Mouse (Mus musculus): ENCODE measurements around the gene Rac3. TPM values are rescaled to one million over a fixed set of nuclear protein-coding genes. Genes with fewer than 3 reads are reported as not detected.

The Rac3 gene
- polyA plus RNA-seq, 1 experiment from 2014 or later = 12.1 TPM

DNA sequence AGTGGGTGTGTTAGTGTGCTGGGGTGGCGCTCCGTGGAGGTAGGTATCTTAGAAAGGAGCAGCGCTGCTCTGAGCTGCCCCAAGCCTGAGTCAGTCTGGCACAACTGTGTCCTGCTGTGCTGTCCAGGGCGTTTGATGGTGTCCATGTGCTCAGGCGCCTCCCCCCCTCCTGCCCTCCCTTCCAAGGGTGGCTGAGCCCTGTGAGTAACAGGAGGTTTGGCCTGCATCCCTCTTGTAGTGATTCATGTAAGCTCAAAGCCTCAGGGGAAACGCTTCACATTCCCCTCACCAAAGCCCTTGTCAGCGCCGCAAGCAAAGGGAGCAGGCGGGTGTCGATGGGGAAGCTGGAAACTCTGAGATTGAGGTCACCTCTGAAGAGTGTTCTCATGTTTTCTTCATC is 23.5 kb upstream of the Rac3 start:
- no peak overlapping the region for H3K27ac ChIP-seq (ENCODE audit: low read depth, low read length)
- no peak overlapping the region for H3K4me3 ChIP-seq (ENCODE audit: low read depth, low read length)
- peaks cover 10% of the 10 kb centered on the region for H3K36me3 ChIP-seq (ENCODE audit: control insufficient read depth, insufficient read depth, low read length)
- H3K4me1 ChIP-seq (ENCODE audit: control insufficient read depth, insufficient read depth, low read length) = peaks cover 17% of the 10 kb centered on the region
- ATAC-seq (ENCODE audit: insufficient read depth, low FRiP score, low TSS enrichment) = no peak
- DNase-seq (ENCODE audit: low spot score) = no peak
- 64% methylated on average over 10 of the region's 10 CpGs for WGBS
- no peak overlapping the region for H3K4me2 ChIP-seq (ENCODE audit: low read depth)
- no peaks in the 10 kb centered on the region for H3K9me3 ChIP-seq (ENCODE audit: control insufficient read depth, low read length)
- H3K9ac ChIP-seq (ENCODE audit: low read length) = no peak overlapping the region
- H3K27me3 ChIP-seq (ENCODE audit: control insufficient read depth, insufficient read depth, low read length) = no peaks in the 10 kb centered on the region

GRCm38 (mm10) chr11:120703696-120704454 is 17.4 kb upstream of the Rac3 start:
- H3K4me1 ChIP-seq (ENCODE audit: control insufficient read depth, insufficient read depth, low read length) = peaks cover 32% of the 10 kb centered on the region
- no peak for DNase-seq (ENCODE audit: low spot score)
- H3K27me3 ChIP-seq (ENCODE audit: control insufficient read depth, insufficient read depth, low read length) = no peaks in the 10 kb centered on the region
- H3K4me3 ChIP-seq (ENCODE audit: low read depth, low read length) = no peak overlapping the region
- H3K9me3 ChIP-seq (ENCODE audit: control insufficient read depth, low read length) = no peaks in the 10 kb centered on the region
- WGBS = 27% methylated on average over 15 of the region's 15 CpGs
- no peak overlapping the region for H3K4me2 ChIP-seq (ENCODE audit: low read depth)
- peak overlapping the region; percentile 48; the same call in 1 of the 2 replicates for H3K9ac ChIP-seq (ENCODE audit: low read length)
- peak overlapping the region; percentile 34; the same call in 1 of the 2 replicates for H3K27ac ChIP-seq (ENCODE audit: low read depth, low read length)
- ATAC-seq (ENCODE audit: insufficient read depth, low FRiP score, low TSS enrichment) = no peak
- H3K36me3 ChIP-seq (ENCODE audit: control insufficient read depth, insufficient read depth, low read length) = peaks cover 6% of the 10 kb centered on the region

DNA sequence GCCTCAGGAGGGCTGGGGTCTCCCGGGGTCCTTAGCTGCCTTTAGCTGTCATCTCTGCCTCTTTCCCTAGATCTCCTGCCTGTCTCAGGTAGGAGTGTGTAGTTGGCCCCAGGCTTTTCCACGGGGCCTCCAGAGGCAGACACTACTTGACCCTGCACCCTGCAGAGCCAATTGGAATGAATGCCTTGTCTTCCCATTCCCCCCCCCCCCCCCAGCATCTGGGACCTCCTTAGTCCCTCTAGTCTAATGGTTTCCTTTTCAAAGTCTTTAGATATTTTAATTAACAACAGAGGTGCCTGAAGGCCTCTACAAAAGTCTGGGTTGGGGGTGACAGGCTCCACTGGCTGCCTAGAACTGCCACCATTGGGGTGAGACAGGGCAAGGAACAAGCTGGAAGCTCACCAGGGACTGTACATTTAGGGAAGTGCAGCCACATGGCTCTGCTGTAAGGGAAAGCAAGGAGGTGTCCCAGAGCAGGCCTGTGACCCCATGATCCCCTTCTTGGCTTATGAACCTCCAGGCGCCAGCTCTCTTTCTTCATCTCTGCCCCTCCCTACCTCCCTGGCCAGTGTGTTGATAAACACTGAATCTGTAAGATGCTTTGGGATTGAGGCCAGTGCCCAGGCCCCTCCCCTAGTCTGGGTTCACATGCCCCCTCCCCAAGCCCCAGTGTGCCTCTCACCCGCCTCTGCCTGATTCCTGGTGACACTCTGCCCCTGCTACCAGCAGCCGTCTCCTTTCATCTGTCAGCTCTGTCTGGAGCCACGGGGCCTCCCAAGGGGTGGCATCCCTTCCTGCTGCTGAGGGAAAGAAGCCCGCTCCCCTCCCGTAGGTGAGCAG is 16.6 kb upstream of the Rac3 start:
- H3K27ac ChIP-seq (ENCODE audit: low read depth, low read length) = peak overlapping the region; percentile 34; the same call in 1 of the 2 replicates
- no peak overlapping the region for H3K4me2 ChIP-seq (ENCODE audit: low read depth)
- no peaks in the 10 kb centered on the region for H3K27me3 ChIP-seq (ENCODE audit: control insufficient read depth, insufficient read depth, low read length)
- H3K9ac ChIP-seq (ENCODE audit: low read length) = peak overlapping the region; percentile 48; the same call in 1 of the 2 replicates
- ATAC-seq (ENCODE audit: insufficient read depth, low FRiP score, low TSS enrichment) (no peak), DNase-seq (ENCODE audit: low spot score) (no peak)
- WGBS = 16% methylated on average over 8 of the region's 8 CpGs
- no peak overlapping the region for H3K4me3 ChIP-seq (ENCODE audit: low read depth, low read length)
- H3K36me3 ChIP-seq (ENCODE audit: control insufficient read depth, insufficient read depth, low read length) = peaks cover 6% of the 10 kb centered on the region
- H3K4me1 ChIP-seq (ENCODE audit: control insufficient read depth, insufficient read depth, low read length) = peaks cover 32% of the 10 kb centered on the region
- no peaks in the 10 kb centered on the region for H3K9me3 ChIP-seq (ENCODE audit: control insufficient read depth, low read length)

- H3K4me1 ChIP-seq (ENCODE audit: control insufficient read depth, insufficient read depth, low read length) = peaks cover 34% of the 10 kb centered on the region
Observed at GRCm38 (mm10) chr11:120706120-120706519, 15.2 kb upstream of the Rac3 start.

GRCm38 (mm10) chr11:120707225-120707624 is 14.0 kb upstream of the Rac3 start:
- Histone ChIP-seq H3K4me1 (ENCODE audit: control insufficient read depth, insufficient read depth, low read length) (peaks cover 34% of the 10 kb centered on the region), H3K9ac (ENCODE audit: low read length) (peak overlapping the region; percentile 10; the same call in 1 of the 2 replicates)
- no peak for ATAC-seq (ENCODE audit: insufficient read depth, low FRiP score, low TSS enrichment)

More at GRCm38 (mm10) chr11:120706120-120706519, 15.2 kb upstream of the Rac3 start:
- ATAC-seq (ENCODE audit: insufficient read depth, low FRiP score, low TSS enrichment) (no peak), DNase-seq (ENCODE audit: low spot score) (no peak)
- no peak overlapping the region for H3K9ac ChIP-seq (ENCODE audit: low read length)
- H3K27ac ChIP-seq (ENCODE audit: low read depth, low read length) = no peak overlapping the region
- no peaks in the 10 kb centered on the region for H3K9me3 ChIP-seq (ENCODE audit: control insufficient read depth, low read length)
- H3K4me2 ChIP-seq (ENCODE audit: low read depth) = no peak overlapping the region
- H3K4me3 ChIP-seq (ENCODE audit: low read depth, low read length) = no peak overlapping the region
- H3K27me3 ChIP-seq (ENCODE audit: control insufficient read depth, insufficient read depth, low read length) = no peaks in the 10 kb centered on the region
- 52% methylated on average over 5 of the region's 5 CpGs for WGBS
- H3K36me3 ChIP-seq (ENCODE audit: control insufficient read depth, insufficient read depth, low read length) = peaks cover 1% of the 10 kb centered on the region; the same call in 1 of the 2 replicates

DNA sequence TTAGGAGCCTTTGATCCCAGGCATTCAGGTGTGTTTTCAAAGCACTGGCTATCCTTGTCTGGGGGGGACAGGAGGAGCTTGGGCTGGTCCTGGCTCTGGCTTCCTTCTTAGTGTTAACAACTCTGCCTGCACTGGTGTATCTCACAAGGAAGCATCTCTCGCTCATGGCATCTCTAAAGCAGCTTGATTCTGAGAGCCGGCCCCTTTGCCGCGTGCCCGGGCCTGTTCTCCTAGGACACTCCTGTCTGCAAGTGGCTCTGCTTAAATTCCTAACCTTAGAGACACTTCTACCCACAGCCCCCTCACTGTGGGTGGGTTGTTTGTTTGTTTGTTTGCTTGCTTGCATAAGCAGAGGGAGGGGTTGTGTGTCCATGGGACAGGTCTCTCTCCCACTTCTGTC is 13.3 kb upstream of the Rac3 start:
- Histone ChIP-seq H3K27me3 (ENCODE audit: control insufficient read depth, insufficient read depth, low read length) (no peaks in the 10 kb centered on the region), H3K27ac (ENCODE audit: low read depth, low read length) (no peak overlapping the region), H3K4me2 (ENCODE audit: low read depth) (no peak overlapping the region), H3K9me3 (ENCODE audit: control insufficient read depth, low read length) (no peaks in the 10 kb centered on the region), H3K9ac (ENCODE audit: low read length) (no peak overlapping the region), H3K4me3 (ENCODE audit: low read depth, low read length) (no peak overlapping the region), H3K36me3 (ENCODE audit: control insufficient read depth, insufficient read depth, low read length) (no peaks in the 10 kb centered on the region; the same call in 1 of the 2 replicates), H3K4me1 (ENCODE audit: control insufficient read depth, insufficient read depth, low read length) (peaks cover 34% of the 10 kb centered on the region)
- 29% methylated on average over 5 of the region's 5 CpGs for WGBS
- DNase-seq (ENCODE audit: low spot score) = no peak
- ATAC-seq (ENCODE audit: insufficient read depth, low FRiP score, low TSS enrichment) = no peak

More at GRCm38 (mm10) chr11:120707225-120707624, 14.0 kb upstream of the Rac3 start:
- Histone ChIP-seq H3K36me3 (ENCODE audit: control insufficient read depth, insufficient read depth, low read length) (no peaks in the 10 kb centered on the region; the same call in 1 of the 2 replicates), H3K9me3 (ENCODE audit: control insufficient read depth, low read length) (no peaks in the 10 kb centered on the region), H3K27ac (ENCODE audit: low read depth, low read length) (no peak overlapping the region; the same call in 1 of the 2 replicates), H3K4me2 (ENCODE audit: low read depth) (no peak overlapping the region), H3K4me3 (ENCODE audit: low read depth, low read length) (no peak overlapping the region), H3K27me3 (ENCODE audit: control insufficient read depth, insufficient read depth, low read length) (no peaks in the 10 kb centered on the region)
- 5% methylated on average over 12 of the region's 12 CpGs for WGBS
- DNase-seq (ENCODE audit: low spot score) = no peak

DNA sequence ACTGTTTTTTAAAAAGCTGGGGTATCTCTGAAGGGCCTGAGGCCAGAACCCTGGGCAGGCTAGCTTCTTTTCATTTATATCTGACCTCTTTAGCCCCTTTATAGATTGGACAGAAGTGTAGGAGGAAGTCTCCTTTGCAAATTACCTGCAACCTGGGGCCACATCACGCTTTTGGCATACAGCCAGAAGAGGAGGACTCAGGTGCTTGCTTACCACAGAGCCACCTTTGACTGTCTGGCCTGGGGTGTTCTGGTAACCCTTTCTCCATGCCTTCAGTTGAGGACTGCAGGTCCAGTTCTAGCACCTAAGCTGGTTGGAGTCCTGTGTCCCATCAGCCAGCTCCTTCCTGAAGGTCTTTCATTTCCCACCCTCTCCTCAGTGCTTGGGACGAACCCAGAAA is 11.7 kb upstream of the Rac3 start:
- Histone ChIP-seq H3K4me2 (ENCODE audit: low read depth) (no peak overlapping the region), H3K9ac (ENCODE audit: low read length) (no peak overlapping the region), H3K27ac (ENCODE audit: low read depth, low read length) (no peak overlapping the region), H3K4me3 (ENCODE audit: low read depth, low read length) (no peak overlapping the region), H3K4me1 (ENCODE audit: control insufficient read depth, insufficient read depth, low read length) (peaks cover 32% of the 10 kb centered on the region), H3K36me3 (ENCODE audit: control insufficient read depth, insufficient read depth, low read length) (no peaks in the 10 kb centered on the region; the same call in 1 of the 2 replicates), H3K9me3 (ENCODE audit: control insufficient read depth, low read length) (no peaks in the 10 kb centered on the region), H3K27me3 (ENCODE audit: control insufficient read depth, insufficient read depth, low read length) (no peaks in the 10 kb centered on the region)
- DNase-seq (ENCODE audit: low spot score) (no peak), ATAC-seq (ENCODE audit: insufficient read depth, low FRiP score, low TSS enrichment) (no peak)
- WGBS = 77% methylated on average over 2 of the region's 2 CpGs

GRCm38 (mm10) chr11:120710672-120711071 is 10.6 kb upstream of the Rac3 start:
- Histone ChIP-seq H3K36me3 (ENCODE audit: control insufficient read depth, insufficient read depth, low read length) (no peaks in the 10 kb centered on the region; the same call in none of the 2 replicates), H3K4me3 (ENCODE audit: low read depth, low read length) (no peak overlapping the region), H3K9ac (ENCODE audit: low read length) (no peak overlapping the region), H3K9me3 (ENCODE audit: control insufficient read depth, low read length) (no peaks in the 10 kb centered on the region), H3K4me2 (ENCODE audit: low read depth) (no peak overlapping the region), H3K4me1 (ENCODE audit: control insufficient read depth, insufficient read depth, low read length) (peaks cover 30% of the 10 kb centered on the region), H3K27ac (ENCODE audit: low read depth, low read length) (no peak overlapping the region), H3K27me3 (ENCODE audit: control insufficient read depth, insufficient read depth, low read length) (no peaks in the 10 kb centered on the region)
- ATAC-seq (ENCODE audit: insufficient read depth, low FRiP score, low TSS enrichment) (no peak), DNase-seq (ENCODE audit: low spot score) (no peak)
- 25% methylated on average over 5 of the region's 5 CpGs for WGBS

Measured in neural tube, embryonic 11.5 days (tissue).